Mouse (Mus musculus) stomach, adult 2 months (tissue): ENCODE measurements around the gene Slc30a7. TPM values are rescaled to one million over a fixed set of nuclear protein-coding genes. Genes with fewer than 3 reads are reported as not detected.

Experiments used
- polyA plus RNA-seq: library from polyadenylated mRNA; depleted of rRNA; stranded (reverse); fragments of >200 nt; gene quantifications from 2 replicates; pipeline ENCODE4 v1.2.3, GENCODE M21; 2012; rRNA removed

Gene Slc30a7
- polyA plus RNA-seq = 4.5 and 5.2 TPM in 2 replicates

DNA sequence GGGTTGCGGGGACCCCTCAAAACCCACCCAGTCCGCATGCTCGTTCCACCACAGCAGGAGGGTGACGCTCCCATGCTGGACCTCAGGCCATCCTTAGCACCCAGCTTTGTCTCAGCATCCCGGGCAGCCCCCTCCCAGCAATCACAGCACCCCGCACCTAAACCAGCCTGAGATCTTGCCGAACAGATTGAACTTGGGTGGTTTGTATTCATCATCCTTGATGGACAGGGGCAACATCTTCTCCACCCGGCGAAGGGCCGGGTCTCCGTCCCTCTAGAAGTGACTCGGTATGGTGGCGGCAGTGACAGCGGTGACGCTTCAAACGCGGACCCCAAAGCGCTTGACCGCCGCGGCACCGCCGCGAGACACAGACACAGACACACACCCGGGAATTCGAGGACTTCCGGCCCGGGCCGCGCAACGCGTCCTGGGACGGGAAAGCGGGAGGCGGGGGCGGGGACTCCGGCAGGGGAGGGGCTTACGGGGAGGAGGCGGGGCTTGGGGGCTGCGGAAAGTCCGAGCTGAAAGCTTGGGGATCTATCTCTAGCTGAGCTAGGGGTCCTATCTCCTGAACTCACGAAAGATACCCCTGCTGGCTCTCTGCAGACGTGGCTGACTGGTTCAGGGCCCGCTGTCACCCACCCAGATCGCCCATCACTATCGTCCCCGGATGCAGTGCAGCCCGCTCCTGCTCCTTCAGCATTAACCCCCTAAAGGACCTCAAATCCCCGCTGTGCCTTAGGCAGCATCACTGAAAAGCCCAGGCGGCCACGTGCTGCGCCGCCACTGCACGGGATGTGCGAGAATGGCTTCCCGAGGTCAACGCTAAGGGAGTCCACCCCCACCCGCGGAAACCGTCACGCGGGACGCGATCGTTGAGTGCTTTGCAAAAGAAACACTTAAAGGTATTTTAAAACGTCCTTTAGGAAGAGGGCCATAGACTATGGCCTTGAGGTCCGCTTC lies at the start of gene Slc30a7, which contains the start of gene Extl2:
Slc30a7 (minus strand) TSS at position 429 of the 963 bp plus-strand sequence.
Extl2 (plus strand) TSS at position 485 of the 963 bp plus-strand sequence.

Other genes starting within 250 kb of the Slc30a7 start
- 0.49 and 0.59 TPM in 2 replicates for gene Dph5, start 119.6 kb downstream of the Slc30a7 start, polyA plus RNA-seq
- gene Extl2, start 56 bp upstream of the Slc30a7 start, polyA plus RNA-seq = 3.8 and 5.7 TPM in 2 replicates
- gene Vcam1, start 122.3 kb upstream of the Slc30a7 start, polyA plus RNA-seq = 0.13 and 0.80 TPM in 2 replicates
- 0.36 and 0.37 TPM in 2 replicates for gene Gpr88, start 246.1 kb upstream of the Slc30a7 start, polyA plus RNA-seq